Mouse (Mus musculus): ENCODE data around the gene Urah. TPM values are rescaled to one million over a fixed set of nuclear protein-coding genes. Genes with fewer than 3 reads are reported as not detected.

Gene Urah
- polyA plus RNA-seq, 1 experiment from 2014 or later = not detected

DNA sequence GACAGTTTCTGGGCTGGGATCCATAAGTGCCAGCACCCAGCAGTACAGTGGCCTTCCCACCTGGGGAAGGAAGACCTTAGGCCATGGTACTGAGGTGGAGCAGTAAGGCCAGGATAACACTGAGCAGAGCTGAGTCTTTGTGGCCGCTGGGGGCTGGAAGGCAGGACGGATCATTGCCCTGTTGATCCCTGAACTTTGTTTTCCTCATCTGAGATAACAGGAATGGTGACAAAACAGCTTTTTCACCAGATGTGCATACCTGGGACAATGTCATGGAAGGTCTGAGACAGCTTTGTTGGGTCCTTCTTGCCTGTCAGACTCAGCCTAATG, 905 bp downstream of the Urah start:
- H3K27ac ChIP-seq (ENCODE audit: low read depth, low read length) = no peak overlapping the region
- no peaks in the 10 kb centered on the region for H3K36me3 ChIP-seq (ENCODE audit: control insufficient read depth, insufficient read depth, low read length)
- 73% methylated on average over 2 of the region's 2 CpGs for WGBS
- H3K9ac ChIP-seq (ENCODE audit: low read length) = no peak overlapping the region
- no peak overlapping the region for H3K4me3 ChIP-seq (ENCODE audit: low read depth, low read length)
- H3K9me3 ChIP-seq (ENCODE audit: control insufficient read depth, low read length) = no peaks in the 10 kb centered on the region
- no peak for DNase-seq (ENCODE audit: low spot score, missing footprints)
- no peak for ATAC-seq (ENCODE audit: low FRiP score)
- no peaks in the 10 kb centered on the region for H3K27me3 ChIP-seq (ENCODE audit: control insufficient read depth, insufficient read depth, low read length)
- H3K4me1 ChIP-seq (ENCODE audit: control insufficient read depth, insufficient read depth, low read length) = no peaks in the 10 kb centered on the region
- no peak overlapping the region for H3K4me2 ChIP-seq

DNA sequence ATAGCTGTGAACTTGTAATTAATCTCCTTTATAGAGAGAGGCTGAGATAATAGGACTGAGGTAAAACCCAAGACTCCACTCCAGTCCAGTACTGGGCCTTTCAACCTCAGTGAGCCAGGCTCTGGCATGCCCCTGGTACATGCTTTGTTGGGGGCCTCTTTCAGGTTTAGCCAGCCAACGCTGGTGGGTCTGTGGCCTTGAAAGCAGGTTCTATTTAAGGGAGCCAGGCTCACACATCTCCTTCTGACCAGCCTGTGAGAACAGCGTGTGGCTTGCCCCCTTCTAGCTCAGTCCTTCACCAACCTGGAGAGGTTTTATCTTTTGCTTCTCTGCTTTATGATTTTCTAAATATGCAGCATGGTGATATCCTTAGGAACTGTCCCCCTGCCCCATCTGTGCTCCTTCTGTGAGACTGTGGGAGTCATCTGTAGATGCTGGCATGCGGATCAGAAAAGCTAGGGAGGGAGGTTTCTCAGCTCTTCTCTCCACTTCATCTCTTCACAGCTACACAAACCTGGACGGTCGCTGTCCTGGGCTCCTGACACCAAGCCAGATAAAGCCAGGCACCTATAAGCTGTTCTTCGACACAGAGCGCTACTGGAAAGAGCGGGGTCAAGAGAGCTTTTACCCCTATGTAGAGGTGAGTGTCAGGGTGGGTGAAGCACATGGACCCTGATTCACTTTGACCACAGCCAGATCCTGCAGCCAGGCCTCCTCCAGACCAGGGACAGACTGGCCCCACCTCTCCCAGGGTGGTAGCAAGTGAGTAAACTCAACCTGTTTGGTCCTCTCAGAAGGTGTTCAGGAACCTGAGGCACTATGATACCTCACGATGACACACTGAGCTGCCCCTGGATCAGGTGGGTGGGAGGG, 1.7 kb downstream of the Urah start:
- H3K9me3 ChIP-seq (ENCODE audit: control insufficient read depth, low read length) = no peaks in the 10 kb centered on the region
- no peaks in the 10 kb centered on the region for H3K36me3 ChIP-seq (ENCODE audit: control insufficient read depth, insufficient read depth, low read length)
- DNase-seq (ENCODE audit: low spot score, missing footprints) (no peak), ATAC-seq (ENCODE audit: low FRiP score) (no peak)
- no peak overlapping the region for H3K4me3 ChIP-seq (ENCODE audit: low read depth, low read length)
- no peak overlapping the region for H3K27ac ChIP-seq (ENCODE audit: low read depth, low read length)
- H3K4me2 ChIP-seq = no peak overlapping the region
- H3K9ac ChIP-seq (ENCODE audit: low read length) = no peak overlapping the region
- H3K4me1 ChIP-seq (ENCODE audit: control insufficient read depth, insufficient read depth, low read length) = no peaks in the 10 kb centered on the region
- WGBS = 84% methylated on average over 9 of the region's 9 CpGs
- no peaks in the 10 kb centered on the region for H3K27me3 ChIP-seq (ENCODE audit: control insufficient read depth, insufficient read depth, low read length)

DNA sequence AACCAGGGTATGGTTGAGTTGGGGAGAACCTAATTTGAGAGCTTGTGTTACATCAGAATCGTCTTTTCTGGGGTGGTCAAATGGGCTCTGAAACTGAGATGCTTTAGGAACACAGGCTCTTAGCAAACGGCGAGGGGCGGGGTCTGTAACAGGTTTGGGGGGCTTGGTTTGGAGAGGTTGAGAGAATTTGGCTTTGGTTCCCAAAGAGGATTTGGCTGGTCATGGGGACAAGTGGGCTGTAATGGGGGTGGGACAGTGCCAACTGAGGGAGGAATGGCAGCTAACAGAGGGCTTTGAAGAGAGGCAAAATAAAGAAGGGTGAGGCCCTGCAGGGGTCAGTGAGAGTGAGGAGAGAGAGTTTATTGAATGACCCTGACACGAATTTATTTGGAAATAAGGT, 4.7 kb downstream of the Urah start:
- WGBS = 69% methylated on average over 5 of the region's 5 CpGs
- peak; percentile 76 for DNase-seq (ENCODE audit: low spot score, missing footprints)
- Histone ChIP-seq H3K27me3 (ENCODE audit: control insufficient read depth, insufficient read depth, low read length) (0 out of 2 replicates have a peak, but pooled peaks cover 2% of the 10 kb centered on the region), H3K27ac (ENCODE audit: low read depth, low read length) (no peak overlapping the region), H3K36me3 (ENCODE audit: control insufficient read depth, insufficient read depth, low read length) (no peaks in the 10 kb centered on the region), H3K4me2 (no peak overlapping the region), H3K9ac (ENCODE audit: low read length) (no peak overlapping the region), H3K9me3 (ENCODE audit: control insufficient read depth, low read length) (no peaks in the 10 kb centered on the region), H3K4me1 (ENCODE audit: control insufficient read depth, insufficient read depth, low read length) (no peaks in the 10 kb centered on the region), H3K4me3 (ENCODE audit: low read depth, low read length) (no peak overlapping the region)
- ATAC-seq (ENCODE audit: low FRiP score) = no peak

DNA sequence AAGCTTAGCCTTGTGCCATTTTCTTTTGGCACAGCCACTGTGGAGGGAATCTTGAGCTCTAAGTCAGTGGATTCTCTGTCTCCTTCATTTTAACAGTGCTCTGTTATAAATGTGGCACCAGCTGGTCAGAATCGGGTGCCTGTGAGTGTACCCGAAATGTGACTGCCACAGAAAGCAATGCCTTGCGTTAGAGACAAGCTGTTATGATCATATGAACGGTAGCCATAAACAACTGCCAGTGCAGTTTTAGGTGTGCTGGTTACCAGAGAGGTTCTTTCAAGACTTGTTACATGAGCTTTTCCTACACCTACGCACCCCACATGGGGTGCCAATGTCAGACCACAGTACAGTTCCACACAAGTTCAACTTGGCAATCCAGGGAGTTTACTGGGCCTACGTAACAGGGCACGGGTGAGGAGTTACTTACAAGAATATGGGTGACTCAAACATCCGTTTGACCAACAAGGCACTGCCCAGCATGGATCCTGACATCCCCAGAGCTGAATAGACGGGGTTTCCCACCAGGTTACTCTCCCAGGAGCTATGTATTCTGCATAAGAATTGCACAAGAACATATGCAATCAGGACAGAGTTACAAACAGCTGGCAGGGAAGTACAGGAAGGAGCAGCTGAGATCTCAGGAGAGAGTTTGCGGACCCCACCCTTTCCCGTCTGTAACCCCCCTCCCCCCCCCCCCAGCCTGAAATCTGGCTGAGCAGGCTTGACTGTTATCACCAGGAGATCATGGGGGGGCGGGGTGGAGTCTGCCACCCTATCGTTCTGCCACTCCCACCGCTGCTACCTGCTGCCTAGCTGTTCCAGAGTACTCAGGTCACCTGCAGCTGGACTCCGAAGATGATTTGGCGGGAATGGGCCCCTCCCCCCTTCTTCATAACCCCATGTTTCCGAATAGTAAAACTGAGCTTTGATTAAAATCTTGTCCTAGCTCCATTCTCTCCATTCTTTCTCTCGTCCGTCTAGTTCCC, 6.2 kb downstream of the Urah start:
- 0 out of 2 replicates have a peak, but pooled peaks cover 2% of the 10 kb centered on the region for H3K27me3 ChIP-seq (ENCODE audit: control insufficient read depth, insufficient read depth, low read length)
- no peak overlapping the region for H3K9ac ChIP-seq (ENCODE audit: low read length)
- H3K4me1 ChIP-seq (ENCODE audit: control insufficient read depth, insufficient read depth, low read length) = no peaks in the 10 kb centered on the region; the same call in 1 of the 2 replicates
- peak; percentile 62 for DNase-seq (ENCODE audit: low spot score, missing footprints)
- ATAC-seq (ENCODE audit: low FRiP score) = no peak
- H3K36me3 ChIP-seq (ENCODE audit: control insufficient read depth, insufficient read depth, low read length) = no peaks in the 10 kb centered on the region
- H3K27ac ChIP-seq (ENCODE audit: low read depth, low read length) = no peak overlapping the region
- H3K9me3 ChIP-seq (ENCODE audit: control insufficient read depth, low read length) = no peaks in the 10 kb centered on the region
- WGBS = 39% methylated on average over 19 of the region's 19 CpGs
- H3K4me3 ChIP-seq (ENCODE audit: low read depth, low read length) = no peak overlapping the region
- no peak overlapping the region for H3K4me2 ChIP-seq

DNA sequence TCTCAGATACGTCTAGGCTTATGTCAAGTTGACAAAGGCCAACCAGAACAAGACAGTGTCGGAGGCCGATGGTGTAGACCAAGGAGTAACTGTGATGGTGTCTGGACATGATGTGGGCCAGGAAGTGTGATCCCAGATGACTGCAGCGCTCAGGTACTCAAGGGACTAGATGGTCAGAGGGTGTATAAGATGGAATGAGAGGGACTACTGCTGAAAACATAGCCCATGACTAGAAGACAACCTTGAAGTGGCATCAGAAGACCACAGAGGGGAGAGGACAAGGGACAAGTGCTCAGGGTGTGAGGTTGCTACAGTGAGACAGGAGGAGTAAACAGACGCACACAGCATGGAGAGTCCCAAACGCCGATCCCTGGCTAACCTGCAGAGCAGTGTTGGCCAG, 9.0 kb downstream of the Urah start:
- no peaks in the 10 kb centered on the region for H3K36me3 ChIP-seq (ENCODE audit: control insufficient read depth, insufficient read depth, low read length)
- no peak overlapping the region for H3K27ac ChIP-seq (ENCODE audit: low read depth, low read length)
- no peaks in the 10 kb centered on the region for H3K9me3 ChIP-seq (ENCODE audit: control insufficient read depth, low read length)
- 0 out of 2 replicates have a peak, but pooled peaks cover 2% of the 10 kb centered on the region for H3K27me3 ChIP-seq (ENCODE audit: control insufficient read depth, insufficient read depth, low read length)
- H3K4me1 ChIP-seq (ENCODE audit: control insufficient read depth, insufficient read depth, low read length) = no peaks in the 10 kb centered on the region; the same call in 1 of the 2 replicates
- WGBS = 86% methylated on average over 7 of the region's 7 CpGs
- no peak overlapping the region for H3K9ac ChIP-seq (ENCODE audit: low read length)
- no peak overlapping the region for H3K4me2 ChIP-seq
- ATAC-seq (ENCODE audit: low FRiP score) (no peak), DNase-seq (ENCODE audit: low spot score, missing footprints) (peak; percentile 74)
- no peak overlapping the region for H3K4me3 ChIP-seq (ENCODE audit: low read depth, low read length)

DNA sequence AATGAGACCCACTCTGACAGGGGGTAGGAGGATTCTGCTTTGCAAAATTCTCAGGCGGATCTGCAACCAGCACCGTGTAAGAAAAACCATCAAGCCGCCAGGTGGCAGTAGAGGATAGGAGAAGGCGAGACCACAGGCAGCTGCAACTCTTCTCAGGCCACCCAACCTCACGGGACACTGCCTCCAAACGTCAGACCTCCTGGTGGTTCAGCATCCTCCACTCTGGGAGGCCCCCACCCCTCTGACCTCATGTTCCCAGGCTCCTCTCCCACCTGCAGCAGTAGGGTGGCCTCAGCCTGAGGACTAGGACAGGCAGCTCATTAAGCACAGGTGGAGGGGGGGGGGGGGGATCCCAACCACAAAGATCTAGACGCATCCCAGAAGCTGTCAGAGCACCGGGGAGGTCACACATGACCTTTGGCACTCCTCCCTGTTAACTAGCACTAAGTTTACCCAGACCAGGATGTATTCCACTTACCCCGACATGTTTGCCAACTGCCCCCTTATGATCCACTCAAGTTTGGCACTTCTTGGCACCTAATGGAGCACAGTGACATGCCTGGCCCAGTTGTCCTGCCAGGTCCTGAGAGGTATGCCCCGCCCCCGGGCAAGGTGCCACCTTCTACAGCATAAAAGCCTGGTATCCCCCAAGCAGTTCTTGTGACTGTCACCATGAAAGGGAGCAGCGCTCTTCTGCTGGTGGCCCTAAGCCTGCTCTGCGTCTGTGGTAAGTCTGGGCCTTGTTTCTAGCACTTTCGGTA, 10.3 kb downstream of the Urah start, which contains the start of gene Scgb1c1:
Gene Scgb1c1 (plus strand): TSS at position 643 of the 761 bp plus-strand sequence.
- Histone ChIP-seq H3K36me3 (ENCODE audit: control insufficient read depth, insufficient read depth, low read length) (no peaks in the 10 kb centered on the region), H3K4me1 (ENCODE audit: control insufficient read depth, insufficient read depth, low read length) (no peaks in the 10 kb centered on the region; the same call in 1 of the 2 replicates), H3K9me3 (ENCODE audit: control insufficient read depth, low read length) (no peaks in the 10 kb centered on the region), H3K27me3 (ENCODE audit: control insufficient read depth, insufficient read depth, low read length) (0 out of 2 replicates have a peak, but pooled peaks cover 2% of the 10 kb centered on the region), H3K4me3 (ENCODE audit: low read depth, low read length) (no peak within 1 kb of the TSS), H3K4me2 (no peak within 1 kb of the TSS), H3K27ac (ENCODE audit: low read depth, low read length) (no peak within 1 kb of the TSS), H3K9ac (ENCODE audit: low read length) (no peak within 1 kb of the TSS)
- ATAC-seq (ENCODE audit: low FRiP score) (peak; percentile 82), DNase-seq (ENCODE audit: low spot score, missing footprints) (peak; percentile 98)
- WGBS = 29% methylated on average over 14 of the region's 14 CpGs

DNA sequence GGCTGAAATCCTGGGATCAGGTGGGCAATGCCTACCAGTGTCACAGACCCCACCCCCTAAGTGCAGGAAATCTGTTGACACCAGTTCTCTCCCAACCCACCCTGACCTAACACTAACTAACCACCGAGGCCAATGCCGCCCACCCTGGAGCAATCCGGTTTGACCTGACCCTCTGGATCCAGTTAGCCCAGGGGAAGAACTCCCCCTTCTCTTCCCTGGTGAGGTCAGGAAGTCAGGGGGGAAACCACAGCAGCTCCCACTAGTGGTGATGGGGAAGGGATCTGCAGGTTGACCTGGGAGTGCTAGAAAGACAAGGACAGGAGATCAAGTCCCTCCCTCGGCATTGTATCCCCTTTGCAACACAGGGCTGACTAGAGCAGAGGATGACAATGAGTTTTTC, 10.9 kb downstream of the Urah start:
- H3K4me3 ChIP-seq (ENCODE audit: low read depth, low read length) = no peak overlapping the region
- H3K27ac ChIP-seq (ENCODE audit: low read depth, low read length) = no peak overlapping the region
- DNase-seq (ENCODE audit: low spot score, missing footprints) = peak; percentile 65
- 0 out of 2 replicates have a peak, but pooled peaks cover 2% of the 10 kb centered on the region for H3K27me3 ChIP-seq (ENCODE audit: control insufficient read depth, insufficient read depth, low read length)
- ATAC-seq (ENCODE audit: low FRiP score) = no peak
- no peaks in the 10 kb centered on the region; the same call in 1 of the 2 replicates for H3K4me1 ChIP-seq (ENCODE audit: control insufficient read depth, insufficient read depth, low read length)
- H3K36me3 ChIP-seq (ENCODE audit: control insufficient read depth, insufficient read depth, low read length) = no peaks in the 10 kb centered on the region
- H3K9ac ChIP-seq (ENCODE audit: low read length) = no peak overlapping the region
- no peak overlapping the region for H3K4me2 ChIP-seq
- WGBS = 68% methylated on average over 4 of the region's 4 CpGs
- H3K9me3 ChIP-seq (ENCODE audit: control insufficient read depth, low read length) = no peaks in the 10 kb centered on the region

DNA sequence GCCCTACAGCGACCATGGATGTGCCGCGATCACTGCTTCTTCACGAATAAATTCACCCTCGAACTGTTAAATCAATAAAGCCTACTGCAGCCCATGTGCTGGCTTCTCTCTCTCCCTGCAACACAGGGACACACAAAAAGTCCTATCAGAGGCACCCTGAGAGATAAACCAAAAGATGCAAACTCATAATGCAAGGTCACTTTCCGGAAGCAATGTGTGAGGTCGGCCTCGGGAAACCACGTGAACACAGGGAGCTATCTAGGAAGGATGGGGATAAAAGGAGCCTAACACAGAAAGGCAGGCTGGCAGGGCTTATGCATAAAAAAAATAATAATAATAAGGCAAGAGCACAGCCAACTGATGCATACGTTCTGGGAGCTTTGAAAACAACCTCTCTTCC, 11.9 kb downstream of the Urah start:
- Histone ChIP-seq H3K36me3 (ENCODE audit: control insufficient read depth, insufficient read depth, low read length) (0 out of 2 replicates have a peak, but pooled peaks cover 2% of the 10 kb centered on the region), H3K4me3 (ENCODE audit: low read depth, low read length) (no peak overlapping the region), H3K9me3 (ENCODE audit: control insufficient read depth, low read length) (no peaks in the 10 kb centered on the region), H3K4me2 (no peak overlapping the region), H3K27ac (ENCODE audit: low read depth, low read length) (no peak overlapping the region), H3K9ac (ENCODE audit: low read length) (no peak overlapping the region), H3K4me1 (ENCODE audit: control insufficient read depth, insufficient read depth, low read length) (no peaks in the 10 kb centered on the region; the same call in 1 of the 2 replicates), H3K27me3 (ENCODE audit: control insufficient read depth, insufficient read depth, low read length) (0 out of 2 replicates have a peak, but pooled peaks cover under 1% of the 10 kb centered on the region)
- DNase-seq (ENCODE audit: low spot score, missing footprints) (peak; percentile 17), ATAC-seq (ENCODE audit: low FRiP score) (no peak)
- 83% methylated on average over 10 of the region's 10 CpGs for WGBS
